Comparison of ENCODE assay signal across 12 mouse cellular contexts in the genomic region with DNA sequence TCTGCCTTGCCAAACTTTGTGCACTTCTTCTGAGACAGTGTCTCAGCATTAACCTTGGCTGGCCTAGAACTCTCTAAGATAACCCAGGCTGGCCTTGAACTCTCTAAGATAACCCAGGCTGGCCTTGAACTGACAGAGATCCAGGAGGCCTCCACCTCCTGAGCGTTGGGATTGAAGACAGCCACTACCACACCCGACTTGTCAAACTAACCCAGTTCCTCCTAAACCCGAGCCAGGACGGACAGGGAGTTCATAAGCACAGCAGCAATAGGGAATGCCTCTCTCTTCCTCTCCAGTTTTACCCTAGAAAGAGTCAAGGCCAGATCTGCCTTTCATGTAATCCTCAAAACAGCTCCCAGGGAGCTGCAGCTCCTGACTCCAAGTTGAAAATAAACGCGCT. TPM values are rescaled to one million over a fixed set of nuclear protein-coding genes. Genes with fewer than 3 reads are reported as not detected.
DNase-seq lines count a peak whose midpoint lies in the region; ATAC-seq lines count a peak whose summit lies in the region.
"Had no signal": no experiment of that assay in that cellular context is flagged by ENCODE, and none has a peak within 500 bp of the region (broad histone marks: within the 10 kb centered on the region; RNA-seq: fewer than 3 reads in every experiment).

No protein-coding gene starts in this region.

- H3K27ac ChIP-seq in embryonic facial prominence, embryonic 12.5 days: no peak overlapping the region
- H3K27ac ChIP-seq in embryonic facial prominence, embryonic 10.5 days (replicated peaks): no peak overlapping the region
- no peak overlapping the region for H3K27ac ChIP-seq in kidney, embryonic 15.5 days
- no peak overlapping the region for H3K27ac ChIP-seq in embryonic facial prominence, embryonic 13.5 days
- H3K27ac ChIP-seq in liver, embryonic 16.5 days (ENCODE audit: low read length): no peak overlapping the region

- H3K27me3 ChIP-seq in embryonic facial prominence, embryonic 12.5 days: no peaks in the 10 kb centered on the region
- H3K27me3 ChIP-seq in embryonic facial prominence, embryonic 10.5 days (replicated peaks; ENCODE audit: low read depth, poor library complexity, severe bottlenecking): no peaks in the 10 kb centered on the region
- H3K27me3 ChIP-seq in kidney, embryonic 15.5 days: no peaks in the 10 kb centered on the region
- no peaks in the 10 kb centered on the region for H3K27me3 ChIP-seq in embryonic facial prominence, embryonic 13.5 days
- no peaks in the 10 kb centered on the region for H3K27me3 ChIP-seq in liver, embryonic 16.5 days (ENCODE audit: control insufficient read depth, insufficient read depth, low read depth, low read length)
- H3K27me3 ChIP-seq: Patski had no signal

- H3K36me3 ChIP-seq in embryonic facial prominence, embryonic 12.5 days: no peaks in the 10 kb centered on the region
- H3K36me3 ChIP-seq in embryonic facial prominence, embryonic 10.5 days (replicated peaks): peaks cover 34% of the 10 kb centered on the region
- H3K36me3 ChIP-seq in kidney, embryonic 15.5 days: peaks cover 15% of the 10 kb centered on the region
- no peaks in the 10 kb centered on the region; the same call in 1 of the 2 replicates for H3K36me3 ChIP-seq in embryonic facial prominence, embryonic 13.5 days
- H3K36me3 ChIP-seq in liver, embryonic 16.5 days (ENCODE audit: control insufficient read depth, insufficient read depth): peaks cover 6% of the 10 kb centered on the region

- peak overlapping the region; percentile 15; the same call in 1 of the 2 replicates for H3K9ac ChIP-seq in embryonic facial prominence, embryonic 12.5 days
- H3K9ac ChIP-seq in kidney, embryonic 15.5 days: no peak overlapping the region
- H3K9ac ChIP-seq in embryonic facial prominence, embryonic 13.5 days: peak overlapping the region; percentile 54; the same call in 1 of the 2 replicates
- peak overlapping the region; percentile 1; the same call in 1 of the 2 replicates for H3K9ac ChIP-seq in liver, embryonic 16.5 days (ENCODE audit: low read depth, low read length)

- DNase-seq in embryonic facial prominence, embryonic 10.5 days (ENCODE audit: low spot score): no peak
- no peak for DNase-seq in kidney, postnatal 14 days
- DNase-seq in ovary, postnatal 36 days (ENCODE audit: low spot score): no peak
- no peak for DNase-seq in cerebellum, adult 8-10 months
- DNase-seq: cerebellum, postnatal 14 days; kidney, adult 11 months; lung, postnatal 10 days had no signal

- peaks cover 51% of the 10 kb centered on the region for H3K4me1 ChIP-seq in embryonic facial prominence, embryonic 12.5 days
- peaks cover 45% of the 10 kb centered on the region for H3K4me1 ChIP-seq in embryonic facial prominence, embryonic 10.5 days
- peaks cover 64% of the 10 kb centered on the region for H3K4me1 ChIP-seq in kidney, embryonic 15.5 days
- H3K4me1 ChIP-seq in embryonic facial prominence, embryonic 13.5 days: peaks cover 61% of the 10 kb centered on the region
- peaks cover 59% of the 10 kb centered on the region for H3K4me1 ChIP-seq in liver, embryonic 16.5 days (ENCODE audit: control insufficient read depth, low read depth, low read length)

- H3K4me3 ChIP-seq in embryonic facial prominence, embryonic 12.5 days: no peak overlapping the region
- H3K4me3 ChIP-seq in embryonic facial prominence, embryonic 10.5 days: no peak overlapping the region
- no peak overlapping the region for H3K4me3 ChIP-seq in kidney, embryonic 15.5 days (replicated peaks)
- no peak overlapping the region for H3K4me3 ChIP-seq in embryonic facial prominence, embryonic 13.5 days
- H3K4me3 ChIP-seq in liver, embryonic 16.5 days (ENCODE audit: low read depth, low read length): peak overlapping the region; percentile 13

- no peak for ATAC-seq in embryonic facial prominence, embryonic 12.5 days (ENCODE audit: insufficient number of reproducible peaks, insufficient read depth, low FRiP score, low TSS enrichment)
- ATAC-seq in kidney, embryonic 15.5 days (replicated peaks; ENCODE audit: low FRiP score): no peak
- no peak for ATAC-seq in embryonic facial prominence, embryonic 13.5 days (ENCODE audit: insufficient number of reproducible peaks, insufficient read depth, low FRiP score, low TSS enrichment, low read depth)
- no peak for ATAC-seq in liver, embryonic 16.5 days (ENCODE audit: low read depth)
- ATAC-seq: Patski had no signal

- H3K9me3 ChIP-seq in embryonic facial prominence, embryonic 12.5 days: no peaks in the 10 kb centered on the region
- no peaks in the 10 kb centered on the region for H3K9me3 ChIP-seq in embryonic facial prominence, embryonic 10.5 days
- H3K9me3 ChIP-seq in kidney, embryonic 15.5 days (replicated peaks): no peaks in the 10 kb centered on the region
- H3K9me3 ChIP-seq in embryonic facial prominence, embryonic 13.5 days: no peaks in the 10 kb centered on the region
- H3K9me3 ChIP-seq in liver, embryonic 16.5 days (replicated peaks; ENCODE audit: control insufficient read depth, low read length): no peaks in the 10 kb centered on the region

- H3K4me2 ChIP-seq in embryonic facial prominence, embryonic 12.5 days (replicated peaks): 0 out of 2 replicates have a peak overlapping the region, but pooled peaks have one; percentile 19
- peak overlapping the region; percentile 21 for H3K4me2 ChIP-seq in kidney, embryonic 15.5 days
- peak overlapping the region; percentile 28 for H3K4me2 ChIP-seq in embryonic facial prominence, embryonic 13.5 days
- peak overlapping the region; percentile 96; the same call in 1 of the 2 replicates for H3K4me2 ChIP-seq in liver, embryonic 16.5 days (ENCODE audit: low read depth, low read length)

- WGBS in embryonic facial prominence, embryonic 12.5 days: 70% methylated on average over 6 of the region's 6 CpGs
- 78% methylated on average over 6 of the region's 6 CpGs for WGBS in embryonic facial prominence, embryonic 10.5 days
- WGBS in kidney, embryonic 15.5 days: 58% methylated on average over 6 of the region's 6 CpGs
- 61% methylated on average over 6 of the region's 6 CpGs for WGBS in embryonic facial prominence, embryonic 13.5 days
- 28% methylated on average over 6 of the region's 6 CpGs for WGBS in liver, embryonic 16.5 days (ENCODE audit: insufficient replicate concordance)

RNA-seq across cellular contexts. Expression of a gene that starts 3.2 kb away (rescaled TPM):
- polyA plus RNA-seq in embryonic facial prominence, embryonic 12.5 days (2016; fragmentation: Nextera tagmentation; extraction: Ambion mirVana): 48.1 and 51.7 TPM in 2 replicates
- 39.9 and 43.0 TPM in 2 replicates for polyA plus RNA-seq in embryonic facial prominence, embryonic 10.5 days (2016; fragmentation: Nextera tagmentation; extraction: Ambion mirVana)
- polyA plus RNA-seq in kidney, embryonic 15.5 days (2015; fragmentation: Nextera tagmentation; extraction: Ambion mirVana): 37.9 and 39.3 TPM in 2 replicates
- 39.0 and 41.2 TPM in 2 replicates for polyA plus RNA-seq in embryonic facial prominence, embryonic 13.5 days (2015; fragmentation: Nextera tagmentation; extraction: Ambion mirVana)
- polyA plus RNA-seq in liver, embryonic 16.5 days (2015; fragmentation: Nextera tagmentation; extraction: Ambion mirVana): 24.3 and 26.1 TPM in 2 replicates

Comparison
In these comparisons a context has a peak if more than half of its experiments do, and no peak if none do; other contexts are left out.
1. H3K4me2 ChIP-seq: peak in every context shown above with its lines; median percentile 96 in liver, embryonic 16.5 days; 28 in embryonic facial prominence, embryonic 13.5 days; 21 in kidney, embryonic 15.5 days; 19 in embryonic facial prominence, embryonic 12.5 days.